Mouse (Mus musculus) bone marrow macrophage, adult 2 months (primary cell): ENCODE data around the gene Tnfrsf22. TPM values are rescaled to one million over a fixed set of nuclear protein-coding genes. Genes with fewer than 3 reads are reported as not detected.
"Not testable (repeated sequence)": the region's sequence is repeated elsewhere in the genome, so short reads cannot be mapped to it uniquely, and the experiment has no call there.

Source experiments
- H3K27ac ChIP-seq: 2 replicates; pipeline ENCODE4 v1.5.1; 2012; ENCODE audit warnings: low read depth, low read length; ENCODE audit not compliant: insufficient read depth
- H3K4me1 ChIP-seq: 2 replicates; pipeline ENCODE4 v1.6.1; 2012; ENCODE audit warnings: low read length; ENCODE audit not compliant: control insufficient read depth, insufficient read depth
- H3K4me3 ChIP-seq: 2 replicates; pipeline ENCODE4 v1.5.1; 2012; ENCODE audit warnings: mild to moderate bottlenecking, low read length, moderate library complexity; ENCODE audit not compliant: insufficient read depth
- CTCF ChIP-seq: IDR thresholded peaks from 2 replicates; pipeline ENCODE4 v1.5.1; 2012; ENCODE audit warnings: low read depth, mild to moderate bottlenecking, low read length, moderate library complexity
- POLR2A ChIP-seq: IDR thresholded peaks from 2 replicates; pipeline ENCODE4 v1.6.1; 2012; ENCODE audit warnings: mild to moderate bottlenecking, low read depth, low read length, borderline replicate concordance
- polyA plus RNA-seq: library from polyadenylated mRNA; stranded (reverse); fragments of >200 nt; gene quantifications from 2 replicates; pipeline ENCODE4 v1.2.4, GENCODE M21; 2012; ENCODE audit not compliant: missing spikeins, insufficient read depth, insufficient read length

The Tnfrsf22 gene
- polyA plus RNA-seq = 2.5 and 2.9 TPM in 2 replicates

- peaks cover 4% of the 10 kb centered on the region for H3K4me1 ChIP-seq
- TF ChIP-seq POLR2A (no peak), CTCF (no peak)
- H3K4me3 ChIP-seq = peak within 1 kb of the TSS; percentile 81
Measured at GRCm38 (mm10) chr7:143649034-143649768, at the start of gene Tnfrsf22. TSS of gene Tnfrsf22 (minus strand) at chr7:143649661.

GRCm38 (mm10) chr7:143696140-143696539 lies 46.7 kb upstream of the Tnfrsf22 start:
- Histone ChIP-seq H3K4me1 (peaks cover under 1% of the 10 kb centered on the region; the same call in 1 of the 2 replicates), H3K4me3 (no peak overlapping the region), H3K27ac (no peak overlapping the region)
- TF ChIP-seq CTCF = no peak
- no peak for TF ChIP-seq POLR2A

More at GRCm38 (mm10) chr7:143649034-143649768, at the start of gene Tnfrsf22:
- H3K27ac ChIP-seq = peak within 1 kb of the TSS; percentile 15

DNA sequence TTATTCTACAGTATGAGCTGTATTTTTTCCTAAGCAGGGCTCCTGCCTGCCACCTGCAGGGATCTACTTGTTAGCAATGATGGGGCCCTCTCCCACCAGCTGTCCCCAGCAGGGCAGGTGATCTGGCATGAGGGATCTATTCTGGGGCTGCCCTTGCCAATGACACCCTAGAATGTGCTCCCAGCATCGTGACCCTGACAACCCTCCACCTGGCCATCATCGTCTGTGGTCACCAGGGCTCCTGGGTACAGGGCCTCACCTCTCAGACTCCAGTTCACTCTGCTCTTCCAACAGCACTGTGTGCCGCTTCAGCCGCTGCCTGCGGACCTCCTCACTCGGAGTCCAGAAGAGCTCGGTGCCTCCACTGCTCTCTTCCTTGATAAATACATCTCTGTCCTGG lies 45.1 kb upstream of the Tnfrsf22 start:
- Histone ChIP-seq H3K4me1 (peaks cover 15% of the 10 kb centered on the region), H3K4me3 (no peak overlapping the region)
- TF ChIP-seq POLR2A = no peak
- no peak for TF ChIP-seq CTCF

DNA sequence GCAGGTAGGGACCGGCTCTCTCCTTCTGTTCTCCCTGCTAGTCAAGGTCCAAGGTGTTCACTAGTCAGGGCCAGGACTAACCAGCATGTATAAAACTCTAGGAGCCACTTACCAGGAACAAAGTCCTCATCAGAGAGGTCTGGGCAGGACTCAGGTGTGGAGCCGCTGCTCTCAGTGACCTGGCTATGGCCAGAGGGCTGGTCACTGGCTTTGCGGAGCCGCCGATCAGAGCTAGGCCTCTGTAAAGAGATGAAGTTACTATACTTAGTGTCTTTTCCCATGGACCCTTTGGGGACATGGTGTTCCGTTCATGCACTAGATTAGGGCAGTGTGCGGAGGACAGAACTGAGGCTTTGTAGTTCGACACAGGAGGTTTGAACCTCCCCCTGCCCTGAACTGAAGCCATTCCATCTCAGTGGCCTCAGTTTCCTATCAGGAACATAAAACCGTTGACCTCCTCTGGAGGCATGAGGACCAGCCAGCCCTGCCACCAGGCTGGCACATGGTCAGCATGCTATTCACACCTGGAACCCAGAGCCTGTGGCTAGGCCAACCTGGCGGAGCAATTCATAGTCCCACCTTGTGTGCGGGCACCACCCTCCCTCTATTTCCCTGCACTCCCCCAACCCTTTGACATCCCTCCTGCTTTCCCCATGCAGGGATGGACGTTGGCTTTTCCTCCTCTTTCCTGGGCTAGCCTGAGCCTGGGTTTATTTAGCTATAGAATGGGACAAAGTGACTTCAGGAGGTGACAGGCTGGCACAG lies 43.5 kb upstream of the Tnfrsf22 start:
- Histone ChIP-seq H3K27ac (no peak overlapping the region), H3K4me1 (peaks cover 18% of the 10 kb centered on the region), H3K4me3 (no peak overlapping the region)
- TF ChIP-seq POLR2A = no peak
- TF ChIP-seq CTCF = no peak

More for the DNA sequence above, 45.1 kb upstream of the Tnfrsf22 start:
- H3K27ac ChIP-seq = no peak overlapping the region

DNA sequence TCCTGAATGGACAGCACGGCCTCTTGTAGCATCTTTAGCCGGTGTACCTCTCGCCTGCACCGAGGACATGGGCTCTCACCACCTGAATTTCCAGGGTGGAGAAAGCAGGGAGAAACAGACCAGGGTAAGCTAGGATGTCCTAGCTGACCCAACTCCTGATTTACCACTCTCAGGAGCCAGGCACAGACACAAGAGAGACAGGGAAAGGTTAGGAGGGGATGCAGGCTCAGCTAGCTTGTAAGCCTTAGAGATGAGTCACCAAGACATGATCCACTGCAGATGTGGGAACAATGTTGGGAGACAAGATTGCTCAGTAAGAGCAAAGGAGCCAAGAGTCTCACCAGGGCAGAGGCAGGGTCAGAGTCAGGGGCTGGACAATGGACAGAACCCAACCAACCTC lies 42.4 kb upstream of the Tnfrsf22 start:
- peaks cover 20% of the 10 kb centered on the region for H3K4me1 ChIP-seq
- H3K4me3 ChIP-seq = no peak overlapping the region
- TF ChIP-seq POLR2A = no peak
- no peak for TF ChIP-seq CTCF
- H3K27ac ChIP-seq = no peak overlapping the region

- TF ChIP-seq CTCF (no peak), POLR2A (no peak)
- Histone ChIP-seq H3K27ac (no peak overlapping the region), H3K4me1 (peaks cover 25% of the 10 kb centered on the region), H3K4me3 (no peak overlapping the region)
Measured at GRCm38 (mm10) chr7:143691181-143691580, 41.7 kb upstream of the Tnfrsf22 start.

- TF ChIP-seq POLR2A (no peak), CTCF (no peak)
- Histone ChIP-seq H3K4me1 (peaks cover 25% of the 10 kb centered on the region), H3K27ac (no peak overlapping the region), H3K4me3 (no peak overlapping the region)
Measured at GRCm38 (mm10) chr7:143689946-143690345, 40.5 kb upstream of the Tnfrsf22 start.

DNA sequence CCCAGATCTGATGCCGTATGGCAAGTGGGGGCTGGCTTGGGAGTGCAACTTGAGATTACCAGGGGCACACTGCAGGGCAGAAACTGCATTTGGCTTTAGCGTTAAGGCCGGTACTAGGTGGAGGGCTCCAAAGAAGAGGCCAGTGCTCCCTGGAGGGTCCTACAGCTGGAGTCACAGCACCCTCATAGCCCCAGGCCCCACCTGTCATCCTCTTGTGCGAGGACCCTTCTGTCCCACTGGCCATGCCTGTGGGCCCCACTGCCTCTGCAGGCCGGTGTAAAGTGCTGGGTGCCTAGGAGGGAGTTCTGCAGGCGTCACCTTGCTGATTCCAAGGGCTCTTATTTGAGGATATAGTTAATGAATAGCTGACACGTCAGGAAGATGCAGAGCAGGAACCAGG lies 40.0 kb upstream of the Tnfrsf22 start:
- no peak for TF ChIP-seq CTCF
- TF ChIP-seq POLR2A = no peak
- no peak overlapping the region for H3K4me3 ChIP-seq
- peaks cover 25% of the 10 kb centered on the region for H3K4me1 ChIP-seq
- H3K27ac ChIP-seq = no peak overlapping the region

- not testable (repeated sequence) for H3K4me3 ChIP-seq, H3K27ac ChIP-seq
- H3K4me1 ChIP-seq = peaks cover 25% of the 10 kb centered on the region
Measured at GRCm38 (mm10) chr7:143686676-143687075, 37.2 kb upstream of the Tnfrsf22 start.

DNA sequence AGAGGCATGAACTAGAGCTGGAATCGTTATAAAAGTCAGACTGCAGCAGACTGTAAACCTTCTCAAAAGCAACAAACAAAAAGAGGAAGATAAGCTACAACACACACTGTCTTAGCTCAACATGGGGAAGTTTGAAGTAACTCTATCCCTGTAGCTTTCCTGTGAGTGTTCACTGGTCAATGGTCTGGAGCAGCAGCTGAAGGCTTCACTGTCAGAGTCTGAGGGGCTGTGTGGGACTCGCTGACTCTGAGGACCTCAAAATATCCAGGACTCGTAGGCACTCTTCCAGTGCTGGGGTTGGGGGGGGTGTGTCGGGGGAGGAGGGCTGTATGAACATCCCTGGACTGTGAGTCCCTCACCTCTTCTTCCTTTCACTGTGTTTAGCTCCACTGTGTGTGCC lies 36.7 kb upstream of the Tnfrsf22 start:
- peak overlapping the region; percentile 20 for H3K27ac ChIP-seq
- H3K4me3 ChIP-seq = not testable (repeated sequence)
- peaks cover 25% of the 10 kb centered on the region for H3K4me1 ChIP-seq
